Mouse (Mus musculus) bone marrow, adult 2 months (tissue): ENCODE measurements at regions not wholly inside any gene's neighbourhood (a gene's known extent, or its start where the extent isn't known, plus 50 kb on each side); places are given as distances from the start of the nearest gene placed in this dataset.

Source experiments
- H3K27ac ChIP-seq: fragments of 200-500 bp; 2 replicates; pipeline ENCODE4 v1.5.1; 2012; ENCODE audit warnings: low read depth, mild to moderate bottlenecking, control low read depth, inconsistent platforms, low read length; ENCODE audit not compliant: control insufficient read depth, poor library complexity, insufficient read depth
- H3K4me1 ChIP-seq: fragments of 200-500 bp; 2 replicates; pipeline ENCODE4 v1.6.1; 2011; ENCODE audit warnings: low read length; ENCODE audit not compliant: control insufficient read depth, insufficient read depth
- H3K4me3 ChIP-seq: fragments of 200-500 bp; replicated peaks from 2 replicates; pipeline ENCODE3; 2011; ENCODE audit warnings: mild to moderate bottlenecking, low read depth, low read length, control low read depth; ENCODE audit not compliant: control insufficient read depth
- CTCF ChIP-seq: fragments of 200-500 bp; IDR thresholded peaks from 2 replicates; pipeline ENCODE4 v1.5.1; 2011; ENCODE audit warnings: low read length, control low read depth; ENCODE audit not compliant: control insufficient read depth, insufficient read depth
- POLR2A ChIP-seq: fragments of 200-500 bp; IDR thresholded peaks from 2 replicates; pipeline ENCODE4 v1.6.1; 2011; ENCODE audit warnings: low read depth, mild to moderate bottlenecking, control low read depth, low read length, borderline replicate concordance; ENCODE audit not compliant: control insufficient read depth
- WGBS: fragments of 180-500 bp; shearing (Covaris S2); methylation state at CpG from one replicate; pipeline ENCODE4 v1.1.7; 2018; 5-methylcytosine and 5-hydroxymethylcytosine counted together

- WGBS, result 25% methylated on average over 33 of the region's 33 CpGs
- no peaks in the 10 kb centered on the region for H3K4me1 ChIP-seq
- no peak overlapping the region for H3K27ac ChIP-seq
- no peak overlapping the region for H3K4me3 ChIP-seq
- TF ChIP-seq CTCF, result no peak
- TF ChIP-seq POLR2A, result no peak
These were observed 106.7 kb upstream of the Tbx3 start for GRCm38 (mm10) chr5:119563510-119564351.

GRCm38 (mm10) chr5:119567639-119568038 is 102.8 kb upstream of the Tbx3 start:
- TF ChIP-seq POLR2A, result no peak
- TF ChIP-seq CTCF, result no peak
- WGBS, result 40% methylated on average over 11 of the region's 11 CpGs
- Histone ChIP-seq H3K27ac (no peak overlapping the region), H3K4me1 (no peaks in the 10 kb centered on the region), H3K4me3 (no peak overlapping the region)

GRCm38 (mm10) chr5:119570054-119570453 is 100.4 kb upstream of the Tbx3 start:
- no peak overlapping the region for H3K27ac ChIP-seq
- TF ChIP-seq CTCF (no peak), POLR2A (no peak)
- H3K4me1 ChIP-seq, result no peaks in the 10 kb centered on the region
- H3K4me3 ChIP-seq, result no peak overlapping the region
- 58% methylated on average over 8 of the region's 8 CpGs for WGBS

GRCm38 (mm10) chr5:119571644-119572043 is 98.8 kb upstream of the Tbx3 start:
- no peak for TF ChIP-seq POLR2A
- Histone ChIP-seq H3K4me1 (no peaks in the 10 kb centered on the region), H3K4me3 (no peak overlapping the region), H3K27ac (no peak overlapping the region)
- WGBS, result 79% methylated on average over 3 of the region's 3 CpGs

GRCm38 (mm10) chr5:119575124-119575523 is 95.3 kb upstream of the Tbx3 start:
- Histone ChIP-seq H3K27ac (no peak overlapping the region), H3K4me1 (no peaks in the 10 kb centered on the region), H3K4me3 (no peak overlapping the region)
- TF ChIP-seq POLR2A (no peak), CTCF (no peak)
- WGBS, result 66% methylated on average over 14 of the region's 14 CpGs

DNA sequence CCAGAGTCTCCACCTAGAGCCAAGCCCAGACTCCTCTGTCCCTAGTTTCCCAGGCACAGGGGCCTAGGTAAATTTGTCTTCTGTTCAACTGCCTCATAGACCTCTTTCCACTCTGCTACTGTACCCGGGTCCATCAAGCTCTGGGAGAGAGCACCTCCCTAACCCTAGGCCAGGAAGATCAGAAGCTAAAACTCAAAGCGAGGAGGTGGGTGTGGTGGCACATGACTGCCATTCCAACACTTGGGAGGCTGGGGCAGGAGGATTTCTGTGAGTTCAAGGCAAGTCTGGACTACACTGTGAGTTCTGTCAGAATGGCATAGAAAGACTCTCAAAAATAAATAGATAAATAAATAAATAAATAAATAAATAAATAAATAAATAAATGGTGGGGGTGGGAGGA is 91.2 kb upstream of the Tbx3 start:
- TF ChIP-seq POLR2A (no peak), CTCF (no peak)
- Histone ChIP-seq H3K4me1 (no peaks in the 10 kb centered on the region), H3K27ac (no peak overlapping the region), H3K4me3 (no peak overlapping the region)
- WGBS, result 71% methylated on average over 2 of the region's 2 CpGs

DNA sequence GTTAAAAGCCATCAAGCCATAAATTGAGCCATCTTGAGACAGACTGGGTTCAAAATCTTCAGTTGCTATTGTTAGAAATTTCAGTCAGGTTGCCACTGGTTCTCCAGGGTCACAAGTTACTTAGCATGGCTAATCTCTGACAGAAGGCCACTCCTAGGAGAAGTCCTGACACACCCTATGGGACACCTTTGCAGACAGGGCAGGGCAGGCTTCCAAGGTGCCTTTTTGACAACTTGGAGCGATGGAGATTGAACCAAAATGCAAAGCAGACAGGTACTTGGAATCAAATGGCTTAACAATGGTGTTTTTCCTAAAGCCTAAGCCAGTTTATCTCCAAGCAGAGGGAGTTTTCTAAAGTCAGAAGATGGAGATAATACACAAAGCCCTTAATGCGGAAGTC is 90.7 kb upstream of the Tbx3 start:
- no peak overlapping the region for H3K27ac ChIP-seq
- TF ChIP-seq CTCF, result no peak
- WGBS, result 78% methylated on average over 2 of the region's 2 CpGs
- H3K4me1 ChIP-seq, result no peaks in the 10 kb centered on the region
- no peak overlapping the region for H3K4me3 ChIP-seq

DNA sequence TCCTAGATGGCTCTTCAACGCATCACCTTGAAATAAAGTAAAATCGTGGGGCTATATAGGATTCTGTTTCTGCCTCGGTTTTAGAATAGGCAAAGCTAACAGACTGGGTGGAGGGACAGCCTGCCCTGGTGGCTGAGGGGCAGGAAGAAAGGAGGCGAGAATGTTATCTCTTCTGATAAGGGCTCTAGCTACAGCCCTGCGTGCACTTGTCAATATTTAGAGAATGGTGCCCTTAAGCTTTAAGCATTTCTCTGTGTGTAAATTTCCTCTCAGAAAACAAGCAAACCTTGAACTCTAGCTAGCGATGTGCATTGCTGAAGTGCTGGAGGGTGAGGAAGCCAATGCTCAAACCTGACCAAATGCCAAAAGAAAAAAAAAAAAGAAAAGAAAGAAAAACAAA is 90.1 kb upstream of the Tbx3 start:
- WGBS, result 62% methylated on average over 6 of the region's 6 CpGs

GRCm38 (mm10) chr5:119580798-119581197 is 89.7 kb upstream of the Tbx3 start:
- no peaks in the 10 kb centered on the region for H3K4me1 ChIP-seq
- 62% methylated on average over 2 of the region's 2 CpGs for WGBS
- no peak overlapping the region for H3K4me3 ChIP-seq
- TF ChIP-seq POLR2A (no peak), CTCF (no peak)
- no peak overlapping the region for H3K27ac ChIP-seq

More for the DNA sequence above, 90.1 kb upstream of the Tbx3 start:
- TF ChIP-seq CTCF, result no peak
- H3K4me1 ChIP-seq, result no peaks in the 10 kb centered on the region
- no peak overlapping the region for H3K27ac ChIP-seq
- no peak overlapping the region for H3K4me3 ChIP-seq
